Mouse (Mus musculus) brain, embryonic 14.5 days (tissue): ENCODE measurements around the gene Wdr25.

Experiments used
- CTCF ChIP-seq: fragments of 200-500 bp; IDR thresholded peaks from 2 replicates; pipeline ENCODE4 v1.5.1; 2012; ENCODE audit warnings: inconsistent platforms, mild to moderate bottlenecking, moderate library complexity, borderline replicate concordance; ENCODE audit not compliant: insufficient read depth, insufficient read length; ENCODE audit errors: extremely low read depth
- POLR2A ChIP-seq: fragments of 200-500 bp; IDR thresholded peaks from 2 replicates; pipeline ENCODE4 v1.6.1; 2012; ENCODE audit warnings: mild to moderate bottlenecking, inconsistent platforms, borderline replicate concordance; ENCODE audit not compliant: poor library complexity, insufficient read depth, insufficient read length, severe bottlenecking; ENCODE audit errors: extremely low read depth

DNA sequence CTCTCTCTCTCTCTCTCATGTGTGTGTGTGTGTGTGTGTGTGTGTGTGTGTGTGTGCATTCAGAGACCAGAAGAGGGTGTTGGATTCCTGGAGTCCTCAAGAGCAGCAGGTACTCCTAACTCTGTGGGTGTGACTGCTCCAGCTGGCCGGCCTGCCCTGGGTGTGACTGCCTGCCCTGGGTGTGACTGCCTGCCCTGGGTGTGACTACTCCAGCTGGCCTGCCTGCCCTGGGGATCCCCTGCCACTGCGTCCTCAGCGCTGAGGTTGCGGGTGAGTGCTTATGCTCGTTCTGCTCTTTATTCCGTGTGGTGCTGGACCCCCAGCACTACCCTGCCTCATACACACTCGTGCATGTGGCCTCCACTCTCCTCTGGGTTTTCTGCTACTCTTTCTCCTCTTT is 109.5 kb downstream of the Wdr25 start:
- TF ChIP-seq POLR2A (no peak), CTCF (no peak)
